8 mouse cellular contexts compared by ENCODE assay signal in genomic region chr9:29650679-29651078, GRCm38 (mm10).
DNase-seq lines count a peak whose midpoint lies in the region; ATAC-seq and TF ChIP-seq lines count a peak whose summit lies in the region.

No protein-coding gene starts in this region.

- no peak for ATAC-seq in liver, embryonic 12.5 days
- peak; percentile 60 to 62; a peak in 3 of 4 replicates for ATAC-seq in hematopoietic stem cell, adult 5-6 weeks (replicated peaks in 1 of 2; ENCODE audit: insufficient read depth in 1 of 2, low FRiP score in 2 of 2, low TSS enrichment in 1 of 2, low read depth in 1 of 2, poor library complexity in 2 of 2, severe bottlenecking in 2 of 2)
- peak; percentile 62; the same call in 1 of the 2 replicates for ATAC-seq in limb, embryonic 14.5 days (ENCODE audit: low FRiP score, low read depth)
- ATAC-seq in erythroblast, adult 5-6 weeks (replicated peaks; ENCODE audit: low FRiP score, poor library complexity, severe bottlenecking): no peak

- no peak overlapping the region for H3K27ac ChIP-seq in liver, adult 2 months (replicated peaks; ENCODE audit: insufficient read depth, low read depth, low read length)
- no peak overlapping the region for H3K27ac ChIP-seq in liver, embryonic 12.5 days
- no peak overlapping the region for H3K27ac ChIP-seq in limb, embryonic 14.5 days (replicated peaks; ENCODE audit: low read depth, low read length)

- no peaks in the 10 kb centered on the region for H3K27me3 ChIP-seq in liver, adult 2 months (ENCODE audit: control insufficient read depth, insufficient read depth, low read length)
- no peaks in the 10 kb centered on the region for H3K27me3 ChIP-seq in liver, embryonic 12.5 days (replicated peaks)
- H3K27me3 ChIP-seq in limb, embryonic 14.5 days (ENCODE audit: control insufficient read depth, insufficient read depth, low read length): no peaks in the 10 kb centered on the region; the same call in none of the 2 replicates

- TF ChIP-seq POLR2A in liver, adult 2 months (IDR thresholded peaks at IDR 0.05; ENCODE audit: extremely low read depth, insufficient read depth, low read length): no peak
- TF ChIP-seq POLR2A in limb, embryonic 14.5 days (IDR thresholded peaks at IDR 0.05; ENCODE audit: borderline replicate concordance, extremely low read depth, insufficient read depth, insufficient read length): no peak

- 36% methylated on average over 4 of the region's 4 CpGs for WGBS in liver, adult 2 months
- WGBS in liver, embryonic 12.5 days (ENCODE audit: insufficient replicate concordance): 26% methylated on average over 4 of the region's 4 CpGs
- 9% methylated on average over 4 of the region's 4 CpGs for WGBS in limb, embryonic 14.5 days

- H3K9me3 ChIP-seq in liver, embryonic 12.5 days (replicated peaks): no peaks in the 10 kb centered on the region
- no peaks in the 10 kb centered on the region for H3K9me3 ChIP-seq in limb, embryonic 14.5 days (ENCODE audit: control insufficient read depth, low read length)

- no peak overlapping the region for H3K4me2 ChIP-seq in liver, embryonic 12.5 days
- H3K4me2 ChIP-seq in limb, embryonic 14.5 days (replicated peaks; ENCODE audit: low read depth, low read length, severe bottlenecking): no peak overlapping the region

- H3K36me3 ChIP-seq in liver, adult 2 months (ENCODE audit: control insufficient read depth, insufficient read depth, low read length): no peaks in the 10 kb centered on the region
- H3K36me3 ChIP-seq in liver, embryonic 12.5 days: no peaks in the 10 kb centered on the region
- no peaks in the 10 kb centered on the region for H3K36me3 ChIP-seq in limb, embryonic 14.5 days (ENCODE audit: control insufficient read depth, insufficient read depth, low read length)

- DNase-seq in liver, adult 2 months (ENCODE audit: extremely low read depth, low read depth, low spot score): no peak
- DNase-seq in adrenal gland, adult 2 months: peak; percentile 35
- DNase-seq in embryo, embryonic 9.5 days (ENCODE audit: extremely low spot score): peak; percentile 73
- peak; percentile 56 for DNase-seq in limb, embryonic 14.5 days (ENCODE audit: low spot score)
- peak; percentile 78 for DNase-seq in retina, embryonic 14.5 days (ENCODE audit: low spot score)

- no peaks in the 10 kb centered on the region for H3K79me2 ChIP-seq in liver, adult 2 months (ENCODE audit: control insufficient read depth, insufficient read depth, low read length)

- H3K4me3 ChIP-seq in liver, adult 2 months (ENCODE audit: insufficient read depth, low read depth, low read length): no peak overlapping the region
- H3K4me3 ChIP-seq in liver, embryonic 12.5 days: no peak overlapping the region
- H3K4me3 ChIP-seq in limb, embryonic 14.5 days (replicated peaks; ENCODE audit: low read length): no peak overlapping the region

- no peaks in the 10 kb centered on the region for H3K4me1 ChIP-seq in liver, adult 2 months (ENCODE audit: control insufficient read depth, insufficient read depth, low read length)
- no peaks in the 10 kb centered on the region for H3K4me1 ChIP-seq in liver, embryonic 12.5 days
- H3K4me1 ChIP-seq in limb, embryonic 14.5 days (ENCODE audit: control insufficient read depth, insufficient read depth, low read length): no peaks in the 10 kb centered on the region

- H3K9ac ChIP-seq in liver, adult 2 months (ENCODE audit: low read depth, low read length): no peak overlapping the region
- H3K9ac ChIP-seq in liver, embryonic 12.5 days: no peak overlapping the region
- H3K9ac ChIP-seq in limb, embryonic 14.5 days (ENCODE audit: low read depth, low read length, severe bottlenecking): no peak overlapping the region

- TF ChIP-seq CTCF in liver, adult 2 months (IDR thresholded peaks at IDR 0.05; ENCODE audit: low read depth, low read length): peak; percentile 75

Comparison
In these comparisons a context has a peak if more than half of its experiments do, and no peak if none do; other contexts are left out.
1. ATAC-seq: peak in hematopoietic stem cell, adult 5-6 weeks (2 of 2) and limb, embryonic 14.5 days (single experiment); none in liver, embryonic 12.5 days (single experiment) and erythroblast, adult 5-6 weeks (single experiment).